In the genomic region with DNA sequence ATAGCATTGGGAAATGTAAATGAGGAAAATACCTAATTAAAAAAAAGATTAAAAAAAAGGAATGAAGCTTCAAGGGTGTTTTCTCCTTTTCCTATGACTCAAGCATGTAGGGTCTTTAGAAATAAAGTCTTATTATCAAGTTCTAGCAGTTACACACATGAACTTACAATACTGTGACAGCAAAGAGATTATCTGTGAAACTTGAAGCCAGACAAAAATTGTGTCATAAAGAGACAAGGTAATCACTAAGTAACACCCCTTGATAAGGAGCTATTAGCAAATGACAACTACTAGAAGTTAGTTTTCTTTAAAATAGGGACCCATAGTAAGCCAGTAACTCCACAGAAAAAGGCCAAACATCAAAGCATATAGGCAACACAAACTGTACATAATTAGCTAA, we compare ENCODE assay signal across 16 mouse cellular contexts.
"Had no signal": no experiment of that assay in that cellular context is flagged by ENCODE, and none has a peak within 500 bp of the region (broad histone marks: within the 10 kb centered on the region; RNA-seq: fewer than 3 reads in every experiment).

No protein-coding gene starts in this region.

- H3K27ac ChIP-seq: neural tube, embryonic 13.5 days; neural tube, embryonic 15.5 days; stomach, embryonic 15.5 days; stomach, postnatal 0 days had no signal

- H3K9ac ChIP-seq: neural tube, embryonic 13.5 days; neural tube, embryonic 15.5 days; stomach, embryonic 15.5 days had no signal

- H3K9me3 ChIP-seq: neural tube, embryonic 13.5 days; neural tube, embryonic 15.5 days; stomach, embryonic 15.5 days had no signal

- H3K4me2 ChIP-seq: neural tube, embryonic 13.5 days; neural tube, embryonic 15.5 days; stomach, embryonic 15.5 days had no signal

- H3K36me3 ChIP-seq: neural tube, embryonic 13.5 days; neural tube, embryonic 15.5 days; stomach, embryonic 15.5 days had no signal

- H3K4me1 ChIP-seq: neural tube, embryonic 13.5 days; neural tube, embryonic 15.5 days; stomach, embryonic 15.5 days had no signal

- DNase-seq: retina, postnatal 1 day; right cerebral cortex, adult 18-20 months; right cerebral cortex, postnatal 14 days; right cerebral cortex, postnatal 25 days; right cerebral cortex, postnatal 4 days; spleen, adult 18-20 months; thymus, adult 18-20 months; thymus, adult 2 months; thymus, postnatal 14 days; thymus, postnatal 25 days; thymus, postnatal 36 days; thymus, postnatal 4 days had no signal

- H3K27me3 ChIP-seq: neural tube, embryonic 13.5 days; neural tube, embryonic 15.5 days; stomach, embryonic 15.5 days had no signal

- H3K4me3 ChIP-seq: neural tube, embryonic 13.5 days; neural tube, embryonic 15.5 days; stomach, embryonic 15.5 days had no signal
